Comparison of ENCODE assay signal across 19 mouse cellular contexts in the genomic region with DNA sequence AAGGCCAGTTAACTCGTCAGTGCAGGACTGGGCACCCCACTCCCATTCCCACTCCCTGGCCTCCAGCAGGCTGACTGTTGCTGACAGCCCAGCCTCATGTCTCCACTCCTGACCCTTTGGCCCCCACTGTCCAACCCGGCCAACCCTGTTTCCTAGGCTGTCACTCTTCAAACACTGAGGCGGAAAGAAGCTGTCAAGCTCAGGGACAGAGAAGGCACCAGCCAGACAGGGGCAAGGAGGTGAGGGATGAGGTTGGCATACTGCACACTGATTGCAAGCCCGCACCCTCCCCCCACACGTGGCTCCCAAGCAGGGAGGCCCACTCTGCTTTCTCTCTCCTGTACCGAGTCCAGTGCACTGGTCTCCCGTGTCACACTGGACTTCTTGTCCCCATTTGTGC. TPM values are rescaled to one million over a fixed set of nuclear protein-coding genes. Genes with fewer than 3 reads are reported as not detected.
A peak's percentile ranks its signal among the peaks of the same experiment; 100 is the strongest.
DNase-seq lines count a peak whose midpoint lies in the region; ATAC-seq and TF ChIP-seq lines count a peak whose summit lies in the region.
"Had no signal": no experiment of that assay in that cellular context is flagged by ENCODE, and none has a peak within 500 bp of the region (broad histone marks: within the 10 kb centered on the region; RNA-seq: fewer than 3 reads in every experiment).

No protein-coding gene starts in this region.

- no peak for ATAC-seq in neural tube, embryonic 13.5 days (ENCODE audit: low read depth)
- peak; percentile 23; the same call in 1 of the 2 replicates for ATAC-seq in liver, embryonic 16.5 days (ENCODE audit: low read depth)

- 0 out of 2 replicates have a peak overlapping the region, but pooled peaks have one; percentile 8 for H3K9ac ChIP-seq in neural tube, embryonic 13.5 days
- no peak overlapping the region for H3K9ac ChIP-seq in liver, embryonic 16.5 days (ENCODE audit: low read depth, low read length)
- H3K9ac ChIP-seq: heart, embryonic 13.5 days; limb, embryonic 13.5 days; midbrain, embryonic 12.5 days; neural tube, embryonic 15.5 days had no signal

- TF ChIP-seq POLR2A in kidney, adult 2 months (IDR thresholded peaks at IDR 0.05; ENCODE audit: low read depth, low read length) = no peak
- TF ChIP-seq POLR2A in cerebellum, adult 2 months (IDR thresholded peaks at IDR 0.05; ENCODE audit: borderline replicate concordance, insufficient read depth, low read length) = no peak

- H3K36me3 ChIP-seq in kidney, adult 2 months (ENCODE audit: control insufficient read depth, insufficient read depth, low read length) = peaks cover 4% of the 10 kb centered on the region
- H3K36me3 ChIP-seq in neural tube, embryonic 13.5 days = peaks cover 97% of the 10 kb centered on the region
- peaks cover 36% of the 10 kb centered on the region for H3K36me3 ChIP-seq in liver, embryonic 16.5 days (ENCODE audit: control insufficient read depth, insufficient read depth)

- peak; percentile 36 for DNase-seq in kidney, adult 2 months
- DNase-seq in kidney, postnatal 14 days = no peak
- no peak for DNase-seq in neural tube, embryonic 10.5 days (ENCODE audit: extremely low spot score, low spot score)
- no peak for DNase-seq in heart, postnatal 36 days
- DNase-seq in cerebellum, adult 2 months = no peak
- DNase-seq: cerebellum, adult 11 months; gastrocnemius, adult 2 months; layer of hippocampus, adult 9-11 months; right cerebral cortex, postnatal 25 days; thymus, adult 18-20 months had no signal

- H3K27me3 ChIP-seq in kidney, adult 2 months (replicated peaks; ENCODE audit: control insufficient read depth, insufficient read depth, low read length) = no peaks in the 10 kb centered on the region
- no peaks in the 10 kb centered on the region for H3K27me3 ChIP-seq in neural tube, embryonic 13.5 days
- H3K27me3 ChIP-seq in liver, embryonic 16.5 days (ENCODE audit: control insufficient read depth, insufficient read depth, low read depth, low read length) = no peaks in the 10 kb centered on the region
- H3K27me3 ChIP-seq in cerebellum, adult 2 months (ENCODE audit: control insufficient read depth, insufficient read depth, low read length) = no peaks in the 10 kb centered on the region
- H3K27me3 ChIP-seq: heart, embryonic 13.5 days; limb, embryonic 13.5 days; midbrain, embryonic 12.5 days; neural tube, embryonic 15.5 days had no signal

- H3K4me2 ChIP-seq in neural tube, embryonic 13.5 days = no peak overlapping the region
- no peak overlapping the region for H3K4me2 ChIP-seq in liver, embryonic 16.5 days (ENCODE audit: low read depth, low read length)
- H3K4me2 ChIP-seq: heart, embryonic 13.5 days; limb, embryonic 13.5 days; midbrain, embryonic 12.5 days; neural tube, embryonic 15.5 days had no signal

- intact Hi-C loops in heart, postnatal 36 days (cut with DNase I) = no loop called here

- peaks cover 37% of the 10 kb centered on the region for H3K4me1 ChIP-seq in kidney, adult 2 months (ENCODE audit: control insufficient read depth, insufficient read depth, low read length)
- H3K4me1 ChIP-seq in neural tube, embryonic 13.5 days (replicated peaks) = peaks cover 43% of the 10 kb centered on the region
- peaks cover 4% of the 10 kb centered on the region for H3K4me1 ChIP-seq in liver, embryonic 16.5 days (ENCODE audit: control insufficient read depth, low read depth, low read length)
- H3K4me1 ChIP-seq in cerebellum, adult 2 months (ENCODE audit: control insufficient read depth, insufficient read depth, low read length) = peaks cover 20% of the 10 kb centered on the region
- H3K4me1 ChIP-seq: heart, embryonic 13.5 days had no signal

- H3K4me3 ChIP-seq in kidney, adult 2 months (ENCODE audit: insufficient read depth, low read depth, low read length) = no peak overlapping the region
- H3K4me3 ChIP-seq in neural tube, embryonic 13.5 days = no peak overlapping the region
- H3K4me3 ChIP-seq in liver, embryonic 16.5 days (ENCODE audit: low read depth, low read length) = no peak overlapping the region
- H3K4me3 ChIP-seq in cerebellum, adult 2 months (replicated peaks; ENCODE audit: insufficient read depth, low read depth, low read length) = no peak overlapping the region
- H3K4me3 ChIP-seq: embryonic facial prominence, embryonic 10.5 days; erythroblast, embryonic 14.5 days; gastrocnemius, adult 2 months; heart, embryonic 13.5 days; limb, embryonic 13.5 days; midbrain, embryonic 12.5 days; neural tube, embryonic 15.5 days had no signal

- no peaks in the 10 kb centered on the region for H3K9me3 ChIP-seq in neural tube, embryonic 13.5 days
- no peaks in the 10 kb centered on the region for H3K9me3 ChIP-seq in liver, embryonic 16.5 days (replicated peaks; ENCODE audit: control insufficient read depth, low read length)
- H3K9me3 ChIP-seq: embryonic facial prominence, embryonic 10.5 days; heart, embryonic 13.5 days; limb, embryonic 13.5 days; midbrain, embryonic 12.5 days; neural tube, embryonic 15.5 days had no signal

- 57% methylated on average over 7 of the region's 7 CpGs for WGBS in kidney, adult 2 months
- 85% methylated on average over 7 of the region's 7 CpGs for whole genome bisulfite sequencing in neural tube, embryonic 13.5 days
- WGBS in liver, embryonic 16.5 days (ENCODE audit: insufficient replicate concordance) = 66% methylated on average over 7 of the region's 7 CpGs
- WGBS in cerebellum, adult 2 months = 88% methylated on average over 7 of the region's 7 CpGs

- no peak overlapping the region for H3K27ac ChIP-seq in kidney, adult 2 months (ENCODE audit: insufficient read depth, low read depth, low read length)
- peak overlapping the region; percentile 18; the same call in 1 of the 2 replicates for H3K27ac ChIP-seq in neural tube, embryonic 13.5 days (replicated peaks)
- H3K27ac ChIP-seq in liver, embryonic 16.5 days (ENCODE audit: low read length) = no peak overlapping the region; the same call in 1 of the 2 replicates
- H3K27ac ChIP-seq in cerebellum, adult 2 months (ENCODE audit: insufficient read depth, low read length) = no peak overlapping the region
- H3K27ac ChIP-seq: embryonic facial prominence, embryonic 10.5 days; gastrocnemius, adult 2 months; heart, embryonic 13.5 days; limb, embryonic 13.5 days; midbrain, embryonic 12.5 days had no signal

- no peak for TF ChIP-seq CTCF in kidney, adult 2 months (conservative IDR thresholded peaks at IDR 0.05; ENCODE audit: insufficient read depth, insufficient read length, low read depth, low read length)
- TF ChIP-seq CTCF in cerebellum, adult 2 months (IDR thresholded peaks at IDR 0.05; ENCODE audit: borderline replicate concordance, insufficient read depth, low read depth, low read length) = no peak

RNA-seq across cellular contexts. Expression of gene Acly, which starts 8.6 kb away (rescaled TPM):
- polyA plus RNA-seq in kidney, adult 2 months (2012; rRNA removed) = 181 and 191 TPM in 2 replicates
- 267 and 279 TPM in 2 replicates for polyA plus RNA-seq in neural tube, embryonic 13.5 days (2015; fragmentation: Nextera tagmentation; extraction: Ambion mirVana)
- polyA plus RNA-seq in liver, embryonic 16.5 days (2015; fragmentation: Nextera tagmentation; extraction: Ambion mirVana) = 114 and 120 TPM in 2 replicates
- 10 to 100 TPM; 27.3 to 38.1 TPM for total RNA-seq in heart, postnatal 36 days (2021)
- 155 and 156 TPM in 2 replicates for polyA plus RNA-seq in cerebellum, adult 2 months (2012; rRNA removed)

RNA-seq across cellular contexts. Expression of gene Ttc25, which starts 26.2 kb away (rescaled TPM):
- 0.84 and 1.4 TPM in 2 replicates for polyA plus RNA-seq in kidney, adult 2 months (2012; rRNA removed)
- 2.4 and 2.7 TPM in 2 replicates for polyA plus RNA-seq in neural tube, embryonic 13.5 days (2015; fragmentation: Nextera tagmentation; extraction: Ambion mirVana)
- 0.06 and 0.11 TPM in 2 replicates for polyA plus RNA-seq in liver, embryonic 16.5 days (2015; fragmentation: Nextera tagmentation; extraction: Ambion mirVana)
- under 1 TPM; 0.22 to 0.49 TPM for total RNA-seq in heart, postnatal 36 days (2021)
- polyA plus RNA-seq in cerebellum, adult 2 months (2012; rRNA removed) = 0.86 and 0.92 TPM in 2 replicates
- total RNA-seq: hematopoietic stem cell, adult 5-6 weeks had no signal
- polyA plus RNA-seq: erythroblast, embryonic 14.5 days had no signal

RNA-seq across cellular contexts. Expression of gene Klhl11, which starts 46.6 kb away (rescaled TPM):
- 2.3 and 3.3 TPM in 2 replicates for polyA plus RNA-seq in kidney, adult 2 months (2012; rRNA removed)
- polyA plus RNA-seq in neural tube, embryonic 13.5 days (2015; fragmentation: Nextera tagmentation; extraction: Ambion mirVana) = 10.2 and 12.1 TPM in 2 replicates
- 1.7 and 1.9 TPM in 2 replicates for polyA plus RNA-seq in liver, embryonic 16.5 days (2015; fragmentation: Nextera tagmentation; extraction: Ambion mirVana)
- total RNA-seq in heart, postnatal 36 days (2021) = 1 to 10 TPM; 7.6 to 8.2 TPM
- 16.1 and 19.1 TPM in 2 replicates for polyA plus RNA-seq in cerebellum, adult 2 months (2012; rRNA removed)

RNA-seq across cellular contexts. Expression of gene Cnp, which starts 55.5 kb away (rescaled TPM):
- 10.5 and 13.5 TPM in 2 replicates for polyA plus RNA-seq in kidney, adult 2 months (2012; rRNA removed)
- polyA plus RNA-seq in neural tube, embryonic 13.5 days (2015; fragmentation: Nextera tagmentation; extraction: Ambion mirVana) = 46.0 and 53.2 TPM in 2 replicates
- polyA plus RNA-seq in liver, embryonic 16.5 days (2015; fragmentation: Nextera tagmentation; extraction: Ambion mirVana) = 13.8 TPM in 2 replicates
- 1 to 10 TPM; 5.5 to 7.2 TPM for total RNA-seq in heart, postnatal 36 days (2021)
- 547 and 616 TPM in 2 replicates for polyA plus RNA-seq in cerebellum, adult 2 months (2012; rRNA removed)
